15 mouse cellular contexts compared by ENCODE assay signal in the genomic region with DNA sequence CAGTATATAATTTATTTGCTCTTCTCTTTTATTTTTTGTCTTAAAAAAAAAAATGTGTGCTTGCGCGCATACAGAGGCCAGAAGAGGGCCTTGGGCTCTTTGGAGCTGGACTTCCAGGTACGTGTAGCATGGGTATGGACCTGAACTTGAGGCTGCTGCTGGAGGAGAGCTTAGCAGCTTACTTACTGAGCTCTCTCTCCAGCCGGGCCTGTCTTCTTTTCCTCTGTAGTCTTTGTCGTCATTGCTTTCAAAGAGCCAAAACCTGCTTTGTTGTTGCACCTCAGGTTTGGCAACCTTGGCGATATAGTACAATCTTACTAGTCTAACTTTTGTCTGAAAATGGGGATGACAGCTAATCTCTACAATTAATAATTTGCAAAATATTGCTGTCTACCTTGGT. TPM values are rescaled to one million over a fixed set of nuclear protein-coding genes. Genes with fewer than 3 reads are reported as not detected.
DNase-seq lines count a peak whose midpoint lies in the region; ATAC-seq and TF ChIP-seq lines count a peak whose summit lies in the region.
"Had no signal": no experiment of that assay in that cellular context is flagged by ENCODE, and none has a peak within 500 bp of the region (broad histone marks: within the 10 kb centered on the region; RNA-seq: fewer than 3 reads in every experiment).

No protein-coding gene starts in this region.

- H3K9me3 ChIP-seq in kidney, postnatal 0 days (replicated peaks; ENCODE audit: low read length) = no peaks in the 10 kb centered on the region
- H3K9me3 ChIP-seq in kidney, embryonic 16.5 days (ENCODE audit: low read length) = no peaks in the 10 kb centered on the region
- no peaks in the 10 kb centered on the region for H3K9me3 ChIP-seq in liver, postnatal 0 days (ENCODE audit: low read length)
- H3K9me3 ChIP-seq: forebrain, embryonic 15.5 days; hindbrain, embryonic 13.5 days had no signal

- TF ChIP-seq CTCF in kidney, postnatal 0 days (IDR thresholded peaks at IDR 0.05; ENCODE audit: low read depth) = 0 out of 2 replicates have a peak, but pooled peaks have one; percentile 9
- TF ChIP-seq CTCF in liver, postnatal 0 days (IDR thresholded peaks at IDR 0.05; ENCODE audit: low read depth) = no peak

- no peak overlapping the region for H3K4me2 ChIP-seq in kidney, postnatal 0 days (ENCODE audit: low read length)
- no peak overlapping the region for H3K4me2 ChIP-seq in kidney, embryonic 16.5 days (replicated peaks; ENCODE audit: low read depth, low read length)
- peak overlapping the region; percentile 24 for H3K4me2 ChIP-seq in liver, postnatal 0 days (ENCODE audit: low read depth, low read length)
- H3K4me2 ChIP-seq: forebrain, embryonic 15.5 days; hindbrain, embryonic 13.5 days had no signal

- no peak overlapping the region for H3K27ac ChIP-seq in kidney, postnatal 0 days
- H3K27ac ChIP-seq in kidney, embryonic 16.5 days (ENCODE audit: low read length) = no peak overlapping the region
- peak overlapping the region; percentile 69 for H3K27ac ChIP-seq in liver, postnatal 0 days (ENCODE audit: low read depth)
- H3K27ac ChIP-seq: forebrain, embryonic 15.5 days; hindbrain, embryonic 13.5 days had no signal

- peaks cover 22% of the 10 kb centered on the region for H3K4me1 ChIP-seq in kidney, postnatal 0 days (replicated peaks; ENCODE audit: insufficient read depth, low read length)
- H3K4me1 ChIP-seq in kidney, embryonic 16.5 days (ENCODE audit: insufficient read depth, low read length) = peaks cover 38% of the 10 kb centered on the region
- H3K4me1 ChIP-seq in liver, postnatal 0 days (ENCODE audit: insufficient read depth) = peaks cover 76% of the 10 kb centered on the region

- H3K36me3 ChIP-seq in kidney, postnatal 0 days (ENCODE audit: insufficient read depth, low read length) = no peaks in the 10 kb centered on the region
- no peaks in the 10 kb centered on the region for H3K36me3 ChIP-seq in kidney, embryonic 16.5 days (ENCODE audit: insufficient read depth, low read length)
- no peaks in the 10 kb centered on the region for H3K36me3 ChIP-seq in liver, postnatal 0 days (replicated peaks; ENCODE audit: insufficient read depth, low read length)
- H3K36me3 ChIP-seq: forebrain, embryonic 15.5 days; hindbrain, embryonic 13.5 days had no signal

- no peak overlapping the region for H3K9ac ChIP-seq in kidney, postnatal 0 days (ENCODE audit: low read depth, low read length)
- H3K9ac ChIP-seq in kidney, embryonic 16.5 days (replicated peaks; ENCODE audit: low read length) = no peak overlapping the region
- H3K9ac ChIP-seq in liver, postnatal 0 days (replicated peaks) = no peak overlapping the region
- H3K9ac ChIP-seq: forebrain, embryonic 15.5 days; hindbrain, embryonic 13.5 days had no signal

- ATAC-seq in CD4-positive, CD25-positive, alpha-beta regulatory T cell, adult 4 months = no peak
- no peak for ATAC-seq in kidney, postnatal 0 days (replicated peaks; ENCODE audit: low FRiP score, low read depth)
- no peak for ATAC-seq in kidney, embryonic 16.5 days (ENCODE audit: low FRiP score, low TSS enrichment)
- ATAC-seq in liver, postnatal 0 days = no peak
- ATAC-seq: forebrain, embryonic 15.5 days had no signal

- no peaks in the 10 kb centered on the region for H3K27me3 ChIP-seq in kidney, postnatal 0 days (ENCODE audit: insufficient read depth, low read length)
- no peaks in the 10 kb centered on the region for H3K27me3 ChIP-seq in kidney, embryonic 16.5 days (ENCODE audit: insufficient read depth, low read length)
- no peaks in the 10 kb centered on the region for H3K27me3 ChIP-seq in liver, postnatal 0 days (ENCODE audit: insufficient read depth, low read length)
- H3K27me3 ChIP-seq: forebrain, embryonic 15.5 days; hindbrain, embryonic 13.5 days had no signal

- WGBS in kidney, postnatal 0 days = 76% methylated on average over 6 of the region's 6 CpGs
- WGBS in kidney, embryonic 16.5 days = 74% methylated on average over 6 of the region's 6 CpGs
- 67% methylated on average over 6 of the region's 6 CpGs for WGBS in liver, postnatal 0 days (ENCODE audit: insufficient replicate concordance)

- no peak for TF ChIP-seq EP300 in liver, postnatal 0 days (IDR thresholded peaks at IDR 0.05; ENCODE audit: low read depth)

- H3K4me3 ChIP-seq in kidney, postnatal 0 days (replicated peaks; ENCODE audit: low read depth, low read length) = no peak overlapping the region
- H3K4me3 ChIP-seq in kidney, embryonic 16.5 days (ENCODE audit: low read length) = no peak overlapping the region
- no peak overlapping the region for H3K4me3 ChIP-seq in liver, postnatal 0 days (ENCODE audit: low read depth, low read length)
- H3K4me3 ChIP-seq: forebrain, embryonic 15.5 days; hindbrain, embryonic 13.5 days had no signal

- peak; percentile 54 for DNase-seq in CD4-positive, CD25-positive, alpha-beta regulatory T cell, adult 2 months (ENCODE audit: low read depth, low spot score)
- no peak for DNase-seq in kidney, postnatal 0 days (ENCODE audit: low spot score)
- peak; percentile 70 for DNase-seq in T-cell, adult 2 months (ENCODE audit: low spot score)
- DNase-seq in liver, postnatal 0 days = no peak
- DNase-seq in natural killer cell, adult 2 months (ENCODE audit: low spot score in 2 of 2) = no peak
- no peak for DNase-seq in layer of hippocampus, adult 11-12 months (ENCODE audit: low spot score)
- DNase-seq: adrenal gland, postnatal 14 days; cerebellum, adult 9-11 months; embryo, embryonic 11 days; kidney, adult 2 months; lung, adult 2 months had no signal

RNA-seq across cellular contexts. Expression of a gene that starts 47.9 kb away (rescaled TPM):
- 100 to 1,000 TPM; 128 to 172 TPM for polyA plus RNA-seq in CD4-positive, CD25-positive, alpha-beta regulatory T cell, adult 4 months (2017; shearing (Covaris generic))
- 66.5 and 72.9 TPM in 2 replicates for polyA plus RNA-seq in kidney, postnatal 0 days (2015; fragmentation: Nextera tagmentation; extraction: Ambion mirVana)
- polyA plus RNA-seq in kidney, embryonic 16.5 days (2015; fragmentation: Nextera tagmentation; extraction: Ambion mirVana) = 85.1 and 87.0 TPM in 2 replicates
- polyA plus RNA-seq in liver, postnatal 0 days (2015; fragmentation: Nextera tagmentation; extraction: Ambion mirVana) = 17.5 and 21.4 TPM in 2 replicates

Comparison
In these comparisons a context has a peak if more than half of its experiments do, and no peak if none do; other contexts are left out.
1. DNase-seq: peak in CD4-positive, CD25-positive, alpha-beta regulatory T cell, adult 2 months (single experiment) and T-cell, adult 2 months (single experiment); none in kidney, postnatal 0 days (single experiment), liver, postnatal 0 days (single experiment), natural killer cell, adult 2 months (0 of 2) and layer of hippocampus, adult 11-12 months (single experiment).